Mouse (Mus musculus): ENCODE results near the gene Gpr153. TPM values are rescaled to one million over a fixed set of nuclear protein-coding genes. Genes with fewer than 3 reads are reported as not detected.

Gene Gpr153
- total and polyA plus RNA-seq, 3 experiments = 0.30 to 1.4 (median 0.70) TPM

- Histone ChIP-seq H3K4me1 (ENCODE audit: control insufficient read depth in 1 of 2, insufficient read depth in 2 of 2) (peaks cover 0 to 59% of the 10 kb centered on the region in 2 experiments; a peak in 3 of 4 replicates), H3K4me3 (replicated peaks in 1 of 3; ENCODE audit: low read depth in 2 of 3, low read length in 2 of 3, poor library complexity in 1 of 3) (no peak overlapping the region), H3K4me2 (ENCODE audit: insufficient read depth, low read depth, poor library complexity, severe bottlenecking) (no peak overlapping the region), H3K27me3 (replicated peaks) (no peaks in the 10 kb centered on the region), H3K9me3 (replicated peaks; ENCODE audit: low read length) (no peaks in the 10 kb centered on the region), H3K27ac (ENCODE audit: insufficient read depth, low read depth) (no peak overlapping the region), H3K36me3 (replicated peaks in 1 of 2; ENCODE audit: control insufficient read depth in 1 of 2, insufficient read depth in 1 of 2, low read length in 1 of 2) (peaks cover 4 to 82% of the 10 kb centered on the region in 2 experiments), H3K79me2 (replicated peaks; ENCODE audit: control insufficient read depth, extremely low read depth, insufficient read depth, poor library complexity, severe bottlenecking) (no peaks in the 10 kb centered on the region), H3K9ac (ENCODE audit: insufficient read depth, low read depth) (no peak overlapping the region)
- TF ChIP-seq CHD1 (IDR thresholded peaks at IDR 0.05; ENCODE audit: low read depth, low read length) (no peak), USF1 (IDR thresholded peaks at IDR 0.05; ENCODE audit: low read depth, low read length) (no peak), TCF12 (IDR thresholded peaks at IDR 0.05; ENCODE audit: low read depth, low read length) (no peak), POLR2A (IDR thresholded peaks at IDR 0.05; ENCODE audit: low read depth, low read length) (no peak), ELF1 (IDR thresholded peaks at IDR 0.05; ENCODE audit: low read depth, low read length) (no peak), IRF4 (IDR thresholded peaks at IDR 0.05; ENCODE audit: low read depth, low read length) (no peak), TBP (conservative IDR thresholded peaks at IDR 0.05; ENCODE audit: low read depth, low read length) (no peak), ETS1 (conservative IDR thresholded peaks at IDR 0.05; ENCODE audit: low read depth, low read length) (no peak), MAX (IDR thresholded peaks at IDR 0.05; ENCODE audit: low read length) (no peak), SIN3A (IDR thresholded peaks at IDR 0.05; ENCODE audit: low read length) (no peak), E2F4 (IDR thresholded peaks at IDR 0.05; ENCODE audit: insufficient replicate concordance, low read depth, low read length) (no peak), EP300 (IDR thresholded peaks at IDR 0.05; ENCODE audit: low read length) (no peak), USF2 (conservative IDR thresholded peaks at IDR 0.05; ENCODE audit: low read depth, low read length) (no peak), MYC (IDR thresholded peaks at IDR 0.05; ENCODE audit: low read depth, low read length) (no peak)
- no peak for DNase-seq (ENCODE audit: extremely low read depth)
- in situ Hi-C loops (cut with MboI; ENCODE audit: low pct_ligation_motif_present, low pct_unique_long_range_greater_than_20kb, low sequenced_read_pairs) (no loop called here), dilution Hi-C loops (cut with MboI; ENCODE audit: extremely low pct_ligation_motif_present, extremely low pct_unique_long_range_greater_than_20kb, low sequenced_read_pairs) (no loop called here)
Observed at GRCm38 (mm10) chr4:152263512-152264176, 10.4 kb upstream of the Gpr153 start.

GRCm38 (mm10) chr4:152264177-152264530, 9.9 kb upstream of the Gpr153 start:
- H3K4me1 ChIP-seq (ENCODE audit: control insufficient read depth in 1 of 2, insufficient read depth in 2 of 2) = peaks cover 3 to 64% of the 10 kb centered on the region in 2 experiments
- H3K27ac ChIP-seq (ENCODE audit: insufficient read depth, low read depth) = no peak overlapping the region
- H3K9ac ChIP-seq (ENCODE audit: insufficient read depth, low read depth) = no peak overlapping the region
- TF ChIP-seq ZC3H11A (IDR thresholded peaks at IDR 0.05; ENCODE audit: low read depth, low read length) = no peak
- TF ChIP-seq KAT2A (IDR thresholded peaks at IDR 0.05; ENCODE audit: insufficient replicate concordance, low read length) = no peak
- no peak for TF ChIP-seq CHD1 (IDR thresholded peaks at IDR 0.05; ENCODE audit: low read depth, low read length)
- TF ChIP-seq TCF12 (IDR thresholded peaks at IDR 0.05; ENCODE audit: low read depth, low read length) = no peak
- TF ChIP-seq MYC (IDR thresholded peaks at IDR 0.05; ENCODE audit: low read depth, low read length) = no peak
- TF ChIP-seq JUND (conservative IDR thresholded peaks at IDR 0.05; ENCODE audit: low read depth, low read length) = no peak
- TF ChIP-seq MEF2A (IDR thresholded peaks at IDR 0.05; ENCODE audit: borderline replicate concordance, low read depth, low read length) = no peak
- TF ChIP-seq NELFE (IDR thresholded peaks at IDR 0.05; ENCODE audit: low read depth, low read length) = no peak
- no peak for TF ChIP-seq IRF4 (IDR thresholded peaks at IDR 0.05; ENCODE audit: low read depth, low read length)
- TF ChIP-seq ETS1 (conservative IDR thresholded peaks at IDR 0.05; ENCODE audit: low read depth, low read length) = no peak
- no peak for TF ChIP-seq POLR2AphosphoS2 (IDR thresholded peaks at IDR 0.05; ENCODE audit: low read depth, low read length)
- TF ChIP-seq CTCF (conservative IDR thresholded peaks at IDR 0.05 in 1 of 2, IDR thresholded peaks at IDR 0.05 in 1 of 2; ENCODE audit: low read depth in 2 of 2, low read length in 2 of 2) = no peak
- TF ChIP-seq RAD21 (IDR thresholded peaks at IDR 0.05; ENCODE audit: low read depth, low read length) = no peak
- no peak for TF ChIP-seq SMC3 (IDR thresholded peaks at IDR 0.05; ENCODE audit: low read depth, low read length)
- no peak for TF ChIP-seq TBP (conservative IDR thresholded peaks at IDR 0.05; ENCODE audit: low read depth, low read length)
- no peak for TF ChIP-seq MAX (IDR thresholded peaks at IDR 0.05; ENCODE audit: low read length)
- TF ChIP-seq PAX5 (IDR thresholded peaks at IDR 0.05; ENCODE audit: low read length) = no peak
- no peak for TF ChIP-seq POLR2A (IDR thresholded peaks at IDR 0.05; ENCODE audit: low read depth, low read length)
- no peak for TF ChIP-seq UBTF (IDR thresholded peaks at IDR 0.05; ENCODE audit: low read depth, low read length)
- TF ChIP-seq MAFK (IDR thresholded peaks at IDR 0.05; ENCODE audit: insufficient replicate concordance, low read length) = no peak
- H3K27me3 ChIP-seq (replicated peaks) = no peaks in the 10 kb centered on the region
- dilution Hi-C loops (cut with MboI; ENCODE audit: extremely low pct_ligation_motif_present, extremely low pct_unique_long_range_greater_than_20kb, low sequenced_read_pairs) = no loop called here
- no peaks in the 10 kb centered on the region for H3K9me3 ChIP-seq (replicated peaks; ENCODE audit: low read length)
- no peak overlapping the region for H3K4me2 ChIP-seq (ENCODE audit: insufficient read depth, low read depth, poor library complexity, severe bottlenecking)
- no peak for DNase-seq (ENCODE audit: extremely low read depth)
- peaks cover 4 to 82% of the 10 kb centered on the region in 2 experiments for H3K36me3 ChIP-seq (replicated peaks in 1 of 2; ENCODE audit: control insufficient read depth in 1 of 2, insufficient read depth in 1 of 2, low read length in 1 of 2)
- H3K79me2 ChIP-seq (replicated peaks; ENCODE audit: control insufficient read depth, extremely low read depth, insufficient read depth, poor library complexity, severe bottlenecking) = no peaks in the 10 kb centered on the region
- in situ Hi-C loops (cut with MboI; ENCODE audit: low pct_ligation_motif_present, low pct_unique_long_range_greater_than_20kb, low sequenced_read_pairs) = no loop called here
- H3K4me3 ChIP-seq (replicated peaks in 1 of 3; ENCODE audit: low read depth in 2 of 3, low read length in 2 of 3, poor library complexity in 1 of 3) = no peak overlapping the region

Data from CH12.LX (cell line).